Mouse (Mus musculus): Measurements from ENCODE around the gene Hhat.

The Hhat gene

GRCm38 (mm10) chr1:192770495-192771331, at the start of gene Hhat:
Hhat (minus strand) TSS chr1:192771223.
- peak; percentile 54 for DNase-seq (ENCODE audit: low read depth, low spot score)

- no peak for DNase-seq (ENCODE audit: low read depth, low spot score)
These were observed 47.3 kb upstream of the Hhat start for GRCm38 (mm10) chr1:192818334-192818733.

DNA sequence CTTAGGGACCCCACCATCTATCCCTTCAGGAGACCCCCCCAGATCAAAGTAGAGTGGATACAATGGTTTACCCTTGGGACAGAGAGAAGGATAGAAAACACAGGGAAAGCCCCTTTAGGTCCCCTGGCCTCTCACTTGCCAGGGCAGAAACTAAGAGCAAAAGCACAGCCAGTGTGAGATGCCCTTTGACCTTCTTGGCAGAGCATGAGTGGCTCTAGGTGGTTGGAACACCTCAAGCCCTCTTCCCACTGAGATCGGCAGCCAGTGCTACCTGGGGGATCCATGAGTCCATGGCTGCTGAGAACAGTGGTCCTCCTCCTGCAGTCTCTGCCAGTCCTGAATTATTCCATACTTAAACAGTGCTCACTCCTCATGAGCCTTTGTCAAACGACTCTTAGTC, 44.8 kb upstream of the Hhat start:
- no peak for DNase-seq (ENCODE audit: low read depth, low spot score)

DNA sequence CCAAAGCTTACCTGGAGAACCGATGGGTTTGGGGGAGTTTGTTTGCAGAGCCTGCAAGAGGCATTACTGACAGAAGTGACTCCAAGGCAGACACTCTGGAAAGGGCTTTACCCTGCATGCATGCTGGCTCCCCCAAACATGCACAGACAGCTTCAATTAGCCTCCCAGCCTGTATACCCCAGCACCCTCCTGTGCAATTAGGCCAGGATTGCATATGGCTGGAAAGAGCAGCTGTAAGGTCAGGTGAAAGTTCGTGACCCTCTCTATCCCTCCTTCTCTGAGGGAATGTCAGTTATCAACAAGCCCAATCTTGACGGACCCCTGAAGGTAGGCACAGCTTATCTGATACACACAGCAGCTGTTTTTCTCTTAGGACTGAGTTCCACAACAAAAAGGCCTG, 43.7 kb upstream of the Hhat start:
- DNase-seq (ENCODE audit: low read depth, low spot score): no peak

- no peak for DNase-seq (ENCODE audit: low read depth, low spot score)
These were observed 41.7 kb upstream of the Hhat start for GRCm38 (mm10) chr1:192812758-192813157.

DNA sequence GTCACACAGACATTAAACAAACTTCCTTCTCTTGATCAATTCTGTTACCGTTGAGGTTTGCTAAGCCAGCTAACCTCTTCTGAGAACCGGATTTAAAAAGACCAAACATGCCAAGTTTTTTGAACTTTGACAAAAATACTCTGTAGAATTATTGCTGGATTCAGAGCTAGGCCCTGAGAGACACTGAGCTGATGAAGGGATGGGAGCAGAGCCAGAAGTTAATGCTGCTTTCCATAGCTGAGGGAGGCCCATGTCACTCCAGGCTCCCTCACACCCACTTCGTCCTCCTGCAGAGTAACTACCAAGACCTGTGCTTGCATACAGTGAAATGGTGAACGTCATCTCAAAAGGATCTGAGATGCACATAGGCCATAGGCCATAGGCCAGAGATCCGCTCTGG, 41.3 kb upstream of the Hhat start:
- DNase-seq (ENCODE audit: low read depth, low spot score): no peak

DNA sequence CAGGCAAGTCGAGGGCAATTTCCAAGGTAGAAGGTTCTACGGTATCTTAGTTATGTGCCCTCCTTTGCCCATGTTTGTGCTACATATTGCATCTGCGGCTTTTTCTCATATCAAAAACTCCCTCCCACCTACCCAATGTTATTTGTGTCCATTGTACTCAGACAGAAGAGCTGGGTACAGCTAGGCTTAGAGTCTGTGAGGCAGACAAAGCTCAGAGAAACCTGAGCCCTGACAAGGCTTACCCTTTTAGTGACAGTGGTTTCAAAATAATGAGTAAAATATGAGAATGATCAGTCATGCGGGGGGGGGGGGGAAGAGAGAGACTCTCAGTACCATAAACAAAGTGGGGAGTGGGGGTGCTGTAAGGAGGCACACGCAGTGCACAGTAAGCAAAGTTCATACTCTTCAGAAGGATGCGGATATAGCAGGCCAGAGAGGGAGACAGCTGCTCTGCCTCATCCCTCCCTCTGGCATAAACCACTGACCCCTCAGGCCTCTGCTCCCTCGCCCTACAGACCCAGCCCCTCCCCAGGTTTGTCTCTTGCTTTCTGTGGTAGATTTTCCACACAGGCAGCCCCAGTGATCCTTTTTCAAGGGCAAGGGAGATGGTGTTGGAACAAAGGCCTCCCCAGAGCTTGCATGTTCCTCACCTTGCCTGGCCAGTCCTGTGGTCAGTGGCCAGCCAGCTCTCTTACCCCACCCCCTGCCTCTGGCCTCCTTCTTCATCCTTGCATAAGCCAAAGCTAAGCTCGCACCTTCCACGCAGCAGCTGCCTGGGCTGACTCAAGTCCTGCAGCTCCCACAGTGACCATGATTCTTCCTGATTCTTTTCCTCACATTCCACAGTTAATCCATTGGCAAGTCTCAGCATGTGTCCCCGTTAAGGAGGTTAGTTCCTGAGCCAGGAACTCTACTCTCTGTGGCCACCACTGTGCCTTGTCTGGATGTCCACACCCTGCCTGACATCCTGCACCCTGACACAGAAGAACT, 35.4 kb upstream of the Hhat start:
- no peak for DNase-seq (ENCODE audit: low read depth, low spot score)

DNA sequence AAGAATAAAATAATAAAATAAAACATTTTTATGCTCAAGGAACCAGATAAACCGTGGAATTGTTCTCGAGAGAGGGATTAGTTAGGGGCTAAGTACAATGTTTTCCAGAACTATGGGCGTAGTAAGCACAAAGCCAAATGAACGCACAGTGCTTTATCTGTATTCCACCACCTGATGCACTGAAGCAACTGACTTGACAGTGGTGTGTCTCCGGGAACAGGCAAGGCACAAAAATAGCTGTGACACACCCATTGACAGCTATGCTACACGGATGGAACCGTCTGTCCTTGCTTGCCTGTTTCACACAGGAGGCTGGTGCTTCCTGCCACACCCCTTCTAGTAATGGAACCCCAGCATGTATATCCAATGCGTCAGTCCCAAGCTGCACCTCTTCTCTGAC, 29.3 kb upstream of the Hhat start:
- no peak for DNase-seq (ENCODE audit: low read depth, low spot score)

DNA sequence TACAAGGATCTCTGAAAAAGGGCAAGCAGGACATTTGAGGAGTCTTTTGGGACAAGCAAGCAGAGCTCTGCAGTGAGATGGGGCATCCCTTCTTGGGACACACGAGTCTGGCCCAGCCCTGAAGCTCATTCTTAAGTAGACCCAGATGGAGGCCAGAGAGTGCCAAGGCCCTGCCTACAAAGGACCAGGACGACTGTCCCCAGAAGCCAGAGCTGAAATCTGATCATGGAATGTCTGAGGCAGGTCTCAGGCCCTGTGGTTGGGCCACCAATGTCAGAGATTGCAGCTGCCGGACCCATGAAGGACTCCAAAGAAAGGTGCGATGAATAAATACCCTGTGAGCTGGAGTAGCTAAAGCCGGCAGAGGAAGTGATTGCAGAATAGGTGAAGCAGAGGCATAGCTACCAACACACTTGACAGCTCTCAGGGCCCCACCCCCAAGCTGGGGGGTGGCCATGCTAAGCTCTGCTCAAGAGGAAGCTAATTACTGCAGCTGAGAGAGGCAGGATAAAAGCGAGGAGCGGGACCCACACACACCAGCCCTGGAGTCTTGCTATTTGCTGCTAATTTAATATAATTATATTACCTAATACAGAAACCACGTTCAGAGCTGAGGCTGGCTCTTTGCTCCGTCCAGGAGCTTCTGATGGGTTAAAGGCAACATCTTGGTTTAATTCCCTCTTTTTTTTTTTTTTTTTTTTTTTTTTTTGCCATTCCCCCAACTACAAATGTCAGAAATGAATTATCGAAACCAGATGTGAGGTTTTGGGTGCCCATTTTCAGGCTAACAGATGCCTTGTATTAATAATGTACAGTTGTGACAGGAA, 28.4 kb upstream of the Hhat start:
- DNase-seq (ENCODE audit: low read depth, low spot score): peak; percentile 74

- no peak for DNase-seq (ENCODE audit: low read depth, low spot score)
These were observed 27.5 kb upstream of the Hhat start for GRCm38 (mm10) chr1:192798212-192799164.

GRCm38 (mm10) chr1:192797011-192797274, 25.9 kb upstream of the Hhat start:
- DNase-seq (ENCODE audit: low read depth, low spot score): no peak

- DNase-seq (ENCODE audit: low read depth, low spot score): peak; percentile 85
These were observed 25.4 kb upstream of the Hhat start for GRCm38 (mm10) chr1:192796201-192797010.

DNA sequence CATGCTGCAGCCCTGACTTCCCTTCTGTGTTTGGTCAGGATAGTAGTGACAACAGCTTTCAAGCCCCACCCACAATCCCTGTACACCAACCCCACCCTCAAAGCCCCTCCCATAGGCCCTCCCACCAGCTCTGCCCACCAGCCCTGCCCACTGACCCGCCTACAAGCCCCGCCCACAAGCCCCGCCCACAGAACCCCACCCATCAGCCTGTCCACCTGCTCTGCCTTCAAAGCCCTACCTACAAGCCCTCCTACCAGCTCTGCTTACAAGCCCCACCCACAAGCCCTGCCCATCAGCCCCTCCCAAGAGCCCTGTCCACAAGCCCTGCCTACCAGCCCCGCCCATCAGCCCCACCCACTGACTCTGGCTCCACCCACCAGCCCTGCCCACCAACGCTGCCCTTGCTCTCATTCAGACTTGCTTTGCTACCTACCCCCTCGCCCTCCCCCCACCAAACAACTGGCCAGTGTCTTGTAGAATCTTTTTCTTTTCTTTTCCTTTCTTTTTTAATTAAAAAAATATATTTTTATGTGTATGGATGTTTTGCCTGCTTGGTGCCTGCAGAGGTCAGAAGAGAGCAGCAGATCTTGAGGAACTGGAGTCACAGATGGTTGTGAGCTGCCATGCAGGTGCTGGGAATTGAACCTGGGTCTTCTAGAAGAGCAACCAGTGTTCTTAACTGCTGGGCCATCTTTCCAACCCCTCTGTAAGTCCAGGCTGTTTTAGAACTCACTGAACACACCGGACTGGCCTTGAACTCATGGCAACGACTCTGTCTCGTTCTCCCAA, 24.1 kb upstream of the Hhat start:
- DNase-seq (ENCODE audit: low read depth, low spot score): no peak

DNA sequence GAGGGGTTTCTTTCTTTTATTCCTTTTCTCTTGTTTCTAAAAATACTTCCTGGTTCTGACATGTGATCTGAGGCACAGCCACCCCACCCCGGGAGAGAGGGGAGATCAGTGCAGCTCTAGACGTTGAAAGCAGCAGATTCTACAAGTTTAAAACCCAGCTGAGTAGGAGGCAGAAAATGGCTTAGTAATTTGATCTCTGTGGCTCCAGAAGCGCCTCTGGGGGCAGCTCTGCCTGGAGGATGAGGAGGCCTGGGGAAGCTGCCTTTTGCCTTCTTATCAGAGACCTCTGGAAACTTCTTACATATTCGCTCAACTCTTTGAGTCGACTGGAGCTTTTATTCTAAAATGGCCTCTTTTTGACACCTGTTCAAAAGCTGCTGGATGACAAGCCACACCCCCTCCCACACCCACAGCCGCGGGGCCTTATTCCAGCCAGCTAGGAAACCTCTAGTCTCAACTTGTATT, 20.9 kb upstream of the Hhat start:
- no peak for DNase-seq (ENCODE audit: low read depth, low spot score)

GRCm38 (mm10) chr1:192790442-192790841, 19.4 kb upstream of the Hhat start:
- DNase-seq (ENCODE audit: low read depth, low spot score): no peak

- DNase-seq (ENCODE audit: low read depth, low spot score): peak; percentile 67
These were observed 18.8 kb upstream of the Hhat start for GRCm38 (mm10) chr1:192789828-192790227.

- DNase-seq (ENCODE audit: low read depth, low spot score): no peak
These were observed 18.1 kb upstream of the Hhat start for GRCm38 (mm10) chr1:192789111-192789522.

DNA sequence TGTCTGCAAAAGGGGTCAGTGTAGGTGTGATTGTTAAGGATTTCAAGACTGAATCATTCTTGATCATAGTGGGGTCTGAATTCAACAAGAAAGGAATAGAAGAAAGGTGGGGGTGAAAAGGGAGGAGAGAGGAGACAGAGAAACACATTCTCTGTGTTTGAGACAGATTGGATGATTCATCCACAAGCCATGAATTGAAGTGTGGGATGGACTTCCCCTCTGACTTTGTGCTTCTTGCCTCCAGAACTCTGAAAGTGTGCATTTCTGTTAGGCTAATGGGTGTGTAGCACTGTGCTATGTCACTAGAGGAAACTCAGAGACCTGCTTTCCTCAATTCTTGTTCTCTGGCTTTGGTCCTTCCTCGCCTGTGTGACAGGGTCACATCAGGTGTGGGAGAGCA, 15.2 kb upstream of the Hhat start:
- no peak for DNase-seq (ENCODE audit: low read depth, low spot score)
